Mouse (Mus musculus) right cerebral cortex, adult 18-20 months (tissue): ENCODE measurements around the gene Mapkap1.
"Not testable (repeated sequence)": the region's sequence is repeated elsewhere in the genome, so short reads cannot be mapped to it uniquely, and the experiment has no call there.

ENCODE experiments used
- DNase-seq: peaks from one replicate; pipeline ENCODE4 v3.0.0; 2022; ENCODE audit warnings: mixed read lengths

The Mapkap1 gene

DNA sequence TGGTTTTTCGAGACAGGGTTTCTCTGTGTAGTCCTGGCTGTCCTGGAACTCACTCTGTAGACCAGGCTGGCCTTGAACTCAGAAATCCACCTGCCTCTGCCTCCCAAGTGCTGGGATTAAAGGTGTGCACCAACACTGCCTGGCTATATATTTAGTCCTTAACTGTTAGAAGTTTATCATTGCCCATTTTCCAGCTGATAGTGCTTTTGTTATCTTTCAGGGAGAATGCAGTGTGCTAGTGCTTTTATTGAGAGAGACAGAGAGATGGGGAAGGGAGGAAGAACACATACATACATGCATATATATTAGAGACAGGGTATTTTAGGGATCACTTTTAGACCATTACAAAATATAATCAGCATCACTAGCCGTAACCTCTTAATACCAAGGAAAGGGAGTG lies 26.3 kb downstream of the Mapkap1 start:
- DNase-seq, result not testable (repeated sequence)

DNA sequence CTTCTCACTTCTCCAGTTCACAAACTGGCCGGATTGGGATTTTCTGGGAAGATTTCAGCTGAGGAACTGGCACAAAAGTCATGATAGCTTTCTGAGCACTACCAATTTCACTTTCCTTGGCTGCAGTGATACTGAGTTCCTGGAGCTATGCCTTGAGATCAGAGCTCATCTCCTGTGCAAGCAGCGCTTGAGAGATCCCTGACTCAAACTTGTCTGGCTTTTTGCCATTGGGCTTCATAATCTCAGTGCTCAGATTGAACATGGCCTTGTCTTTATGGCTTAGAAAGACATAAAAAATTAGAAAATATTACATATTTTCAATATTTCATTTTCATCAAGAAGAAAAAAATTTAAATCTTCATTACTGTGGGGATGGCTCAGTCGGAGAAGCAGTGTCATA lies 29.8 kb downstream of the Mapkap1 start:
- DNase-seq, result no peak

GRCm38 (mm10) chr2:34448756-34449155 lies 42.2 kb downstream of the Mapkap1 start:
- no peak for DNase-seq

- DNase-seq, result no peak
Measured at GRCm38 (mm10) chr2:34462490-34462889, 55.9 kb downstream of the Mapkap1 start.

- no peak for DNase-seq
Measured at GRCm38 (mm10) chr2:34468559-34469141, 62.1 kb downstream of the Mapkap1 start.

DNA sequence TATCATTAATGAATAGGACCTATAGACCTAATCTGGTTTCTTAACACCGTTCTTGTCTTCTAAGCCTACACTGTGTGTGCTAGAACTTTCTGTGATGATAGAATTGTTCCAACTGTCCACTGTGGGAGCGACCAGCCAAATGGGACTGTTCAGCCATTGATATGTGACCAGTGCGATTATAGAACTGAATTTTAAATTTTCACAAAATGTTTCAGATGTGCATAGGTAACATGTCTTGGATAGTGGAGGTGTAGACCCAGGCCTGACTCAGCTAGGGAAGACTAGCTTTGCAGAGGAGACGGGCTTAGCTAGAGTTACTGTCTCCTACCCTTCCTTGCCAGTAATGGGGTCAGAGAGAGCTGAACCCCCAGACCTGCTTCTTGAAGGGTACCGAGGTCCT lies 62.8 kb downstream of the Mapkap1 start:
- no peak for DNase-seq

DNA sequence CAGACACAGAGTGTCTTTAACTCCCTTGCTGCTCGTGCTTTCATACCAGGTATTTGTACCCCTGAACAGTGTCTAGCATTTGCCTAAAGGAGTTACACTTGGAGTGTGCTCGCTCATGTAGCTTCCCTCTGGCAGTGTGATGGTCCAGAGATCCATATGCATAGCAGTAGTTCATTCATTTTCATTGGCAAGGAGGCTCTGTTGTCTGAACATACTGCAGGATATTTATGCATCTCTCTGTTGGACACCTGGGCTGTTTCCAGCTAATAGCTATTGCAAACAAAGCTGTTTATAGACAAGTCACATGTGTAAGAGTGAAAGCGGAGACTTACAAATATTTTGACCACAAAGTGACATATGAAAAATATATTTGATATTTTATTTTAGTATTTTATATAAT lies 67.2 kb downstream of the Mapkap1 start:
- DNase-seq, result no peak

DNA sequence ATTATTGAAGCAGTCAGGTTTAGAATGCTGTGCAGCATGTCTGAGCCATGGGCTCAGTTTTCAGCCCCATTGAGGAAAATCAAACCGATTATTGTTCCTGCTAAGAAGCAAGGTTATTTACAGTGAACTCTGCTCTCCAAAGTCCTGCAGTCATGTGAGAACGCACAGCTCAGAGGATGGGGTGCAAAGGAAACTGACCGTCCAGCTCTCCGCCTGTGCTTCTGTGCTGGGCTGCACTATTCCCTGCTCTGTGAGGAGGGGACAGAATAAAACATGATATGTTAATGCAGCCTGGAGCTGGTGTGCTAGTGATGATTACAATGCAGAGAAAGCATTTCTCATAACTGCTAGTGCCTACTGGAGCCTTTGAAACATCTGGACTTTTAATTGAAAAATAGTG lies 74.8 kb downstream of the Mapkap1 start:
- DNase-seq, result no peak

DNA sequence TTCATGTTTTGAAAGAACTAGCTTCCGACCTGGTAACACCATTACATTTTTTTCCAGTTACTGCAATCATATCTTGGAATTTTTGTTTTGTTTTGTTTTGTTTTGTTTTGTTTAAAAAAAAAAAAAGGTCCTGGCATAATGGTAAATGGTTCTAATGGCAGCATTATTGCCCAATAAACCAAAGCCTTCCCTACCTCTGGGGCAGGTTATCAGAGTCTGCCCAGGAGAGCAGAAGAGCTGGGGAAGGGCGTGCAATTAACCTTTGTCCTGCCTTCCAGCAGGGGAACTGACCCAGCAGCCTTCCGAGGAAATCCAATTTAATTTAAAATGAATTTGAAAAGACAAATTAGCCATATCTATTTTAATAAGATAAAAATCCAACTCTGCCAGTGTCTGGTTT lies 75.5 kb downstream of the Mapkap1 start:
- DNase-seq, result no peak

DNA sequence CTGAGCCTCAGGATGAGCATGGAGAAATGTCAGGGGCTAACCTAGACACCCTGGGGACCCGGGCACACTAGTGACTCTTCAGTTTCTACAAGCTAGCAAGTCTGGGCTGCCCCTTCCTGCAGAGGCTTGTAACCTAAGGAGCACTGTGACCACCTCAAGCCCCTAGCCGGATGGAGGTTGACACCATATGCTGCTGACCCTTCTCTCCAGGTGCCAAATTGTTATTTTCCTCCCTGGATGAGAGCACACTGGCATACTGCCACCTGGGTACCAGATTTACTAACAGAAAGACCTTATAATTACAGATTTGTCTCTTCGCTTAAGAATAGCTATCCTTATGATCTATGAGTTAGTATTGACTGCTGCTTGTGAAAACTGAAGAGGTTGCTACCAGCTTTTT lies 76.0 kb downstream of the Mapkap1 start:
- DNase-seq, result no peak

- DNase-seq, result no peak
Measured at GRCm38 (mm10) chr2:34487281-34487680, 80.7 kb downstream of the Mapkap1 start.

DNA sequence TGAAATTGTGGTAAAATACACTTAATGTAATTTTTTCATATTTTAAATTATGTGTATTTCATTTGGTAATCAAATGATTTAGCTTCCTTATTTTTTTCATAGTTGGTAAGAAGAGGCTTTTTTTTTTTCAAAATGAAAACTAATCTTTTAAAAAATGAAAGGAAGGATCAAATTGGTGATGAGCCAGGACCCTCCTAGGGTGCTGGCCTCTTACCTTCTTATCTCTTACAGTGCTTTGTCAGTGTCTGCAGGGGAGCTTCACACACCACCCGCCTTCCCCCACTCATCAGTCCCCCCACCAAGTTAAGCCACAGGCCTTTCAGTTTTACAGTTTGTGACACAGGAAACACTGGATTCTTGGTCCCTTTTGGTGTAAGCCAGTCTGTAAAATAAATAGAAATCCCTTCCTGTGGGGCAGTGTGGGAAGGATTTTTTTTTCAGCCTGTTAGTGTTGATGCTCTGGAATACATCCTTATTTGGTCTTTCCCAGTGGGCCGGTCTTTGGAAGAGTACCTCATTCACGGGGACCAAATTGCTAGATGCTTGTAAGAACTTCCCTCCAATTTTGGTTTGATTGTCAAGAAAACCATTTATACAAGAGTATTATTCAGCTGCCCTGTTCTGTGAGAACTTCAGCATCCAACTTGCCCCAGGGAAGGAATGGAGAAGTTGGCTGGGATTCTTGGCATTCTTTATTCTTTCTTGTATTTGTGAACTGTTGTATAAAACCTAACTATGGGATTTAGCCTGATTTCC lies 97.6 kb downstream of the Mapkap1 start:
- no peak for DNase-seq

DNA sequence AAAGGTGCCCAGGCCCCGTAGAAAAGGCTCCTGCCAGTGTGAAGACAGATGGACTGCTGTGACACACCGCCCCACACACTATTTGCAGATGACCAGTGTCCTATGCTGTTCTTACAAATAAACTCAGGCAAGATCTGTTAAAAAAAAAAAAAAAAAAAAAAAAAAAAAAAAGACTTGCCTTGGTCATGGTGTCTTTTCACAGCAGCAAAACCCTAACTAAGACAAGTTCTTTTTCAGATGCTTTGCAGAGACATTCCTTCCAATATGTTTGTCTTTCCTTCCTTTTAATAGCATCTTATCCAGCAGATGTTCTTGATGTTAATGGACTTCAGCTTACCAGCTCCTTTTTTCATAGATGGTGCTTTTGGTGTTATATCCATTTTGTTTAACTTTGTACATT lies 99.6 kb downstream of the Mapkap1 start:
- DNase-seq, result not testable (repeated sequence)

DNA sequence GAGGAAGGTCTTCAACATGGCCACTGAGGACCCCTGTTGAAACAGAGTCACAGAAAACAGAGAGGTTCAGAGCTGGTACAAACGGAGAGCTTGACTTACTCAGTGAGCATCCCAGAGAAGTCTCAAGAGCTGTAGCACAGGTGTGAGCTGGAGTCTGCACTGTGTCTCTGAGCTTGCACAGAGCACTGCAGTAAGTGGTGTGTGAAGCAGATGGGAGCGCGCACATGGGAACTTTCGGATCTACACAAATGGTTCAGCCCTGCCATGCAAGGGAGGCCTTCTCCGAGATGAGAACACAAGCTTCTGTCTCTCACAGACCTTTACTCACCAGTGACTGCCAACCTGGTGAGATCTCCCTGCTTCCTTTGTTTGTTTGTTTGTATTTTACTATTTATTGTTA lies 103.3 kb downstream of the Mapkap1 start:
- no peak for DNase-seq

GRCm38 (mm10) chr2:34515263-34515662 lies 108.7 kb downstream of the Mapkap1 start:
- DNase-seq, result no peak

- DNase-seq, result no peak
Measured at GRCm38 (mm10) chr2:34518083-34518482, 111.5 kb downstream of the Mapkap1 start.

- no peak for DNase-seq
Measured at GRCm38 (mm10) chr2:34518526-34518925, 112.0 kb downstream of the Mapkap1 start.

DNA sequence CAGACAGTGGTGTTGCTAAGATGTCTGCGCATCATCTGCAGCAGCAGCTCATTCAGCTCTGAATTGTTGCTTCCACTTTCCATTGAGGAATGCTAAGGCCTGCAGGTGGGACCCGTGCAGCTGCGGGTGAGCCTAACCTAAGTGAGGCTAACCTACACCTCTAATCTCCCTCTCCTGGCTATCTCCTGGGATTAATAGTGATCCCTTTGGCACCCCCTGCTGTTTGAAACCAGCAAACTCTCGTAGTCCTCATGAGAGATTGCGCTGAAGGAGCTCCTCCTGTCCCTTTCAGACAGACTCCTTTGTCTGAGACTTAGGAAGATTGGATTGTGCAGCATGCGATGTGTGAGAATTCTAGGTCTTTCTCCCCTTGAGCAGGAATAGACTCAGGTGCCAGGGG lies 113.0 kb downstream of the Mapkap1 start:
- DNase-seq, result peak; percentile 48

- DNase-seq, result no peak
Measured at GRCm38 (mm10) chr2:34521384-34521783, 114.8 kb downstream of the Mapkap1 start.

GRCm38 (mm10) chr2:34526527-34527371 lies 120.2 kb downstream of the Mapkap1 start:
- DNase-seq, result no peak

GRCm38 (mm10) chr2:34528491-34528890 lies 121.9 kb downstream of the Mapkap1 start:
- DNase-seq, result no peak

- DNase-seq, result no peak
Measured at GRCm38 (mm10) chr2:34530042-34530441, 123.5 kb downstream of the Mapkap1 start.

DNA sequence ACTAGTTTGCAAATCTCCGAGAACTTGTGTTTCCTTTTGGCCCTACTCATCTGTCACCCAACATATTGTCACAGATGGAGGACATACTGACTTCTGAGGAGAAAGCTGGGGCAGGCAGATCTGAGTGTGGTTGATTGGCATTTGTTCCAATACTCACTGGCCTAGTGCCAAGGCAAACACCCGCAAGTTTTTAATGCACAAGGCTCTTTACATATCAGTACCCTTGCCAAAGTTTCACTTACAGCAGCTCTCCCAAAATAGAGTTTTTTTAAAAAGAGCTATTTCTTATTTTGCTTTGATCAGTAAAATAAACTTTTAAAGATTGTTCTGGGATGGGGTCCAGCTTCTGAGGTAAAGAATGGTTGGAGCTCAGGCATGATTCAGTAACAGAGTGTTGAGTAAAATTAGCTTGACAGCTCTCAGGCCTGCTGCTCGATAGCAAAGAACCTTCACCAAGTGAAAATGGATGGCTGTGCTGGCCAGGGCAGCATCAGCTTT lies 125.3 kb downstream of the Mapkap1 start:
- peak; percentile 43 for DNase-seq

DNA sequence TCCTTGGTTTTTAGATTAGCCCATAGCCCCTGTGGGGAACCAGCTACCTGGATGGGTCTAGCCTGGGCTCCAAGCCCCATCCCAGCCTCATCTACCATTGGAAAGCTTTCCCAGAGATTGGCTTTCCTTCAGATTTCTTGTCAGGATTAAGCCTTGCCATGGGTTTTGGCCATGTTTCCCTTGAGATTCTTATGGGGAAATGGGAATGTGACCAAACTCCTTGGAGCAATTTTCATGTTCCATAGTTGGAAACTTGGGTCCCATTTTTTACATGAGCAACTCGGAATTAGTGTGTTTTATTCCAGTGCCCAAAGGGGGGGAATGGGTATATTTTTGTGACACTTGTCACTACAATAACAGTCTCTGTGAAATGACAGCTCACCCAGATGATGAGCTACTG lies 125.8 kb downstream of the Mapkap1 start:
- no peak for DNase-seq
